Mouse (Mus musculus) adrenal gland, adult (tissue): ENCODE measurements around the gene Calm4.
A peak's percentile ranks its signal among the peaks of the same experiment; 100 is the strongest.

Experiments
- DNase-seq, 2 experiments: peaks; one replicate each; pipeline ENCODE4 v3.0.0; 2022 to 2023; ENCODE audit warnings: low spot score in 1 of 2; ENCODE audit not compliant: inconsistent age in 2 of 2

The Calm4 gene

GRCm38 (mm10) chr13:3856252-3856651, 18.7 kb downstream of the Calm4 start:
- DNase-seq, result no peak

DNA sequence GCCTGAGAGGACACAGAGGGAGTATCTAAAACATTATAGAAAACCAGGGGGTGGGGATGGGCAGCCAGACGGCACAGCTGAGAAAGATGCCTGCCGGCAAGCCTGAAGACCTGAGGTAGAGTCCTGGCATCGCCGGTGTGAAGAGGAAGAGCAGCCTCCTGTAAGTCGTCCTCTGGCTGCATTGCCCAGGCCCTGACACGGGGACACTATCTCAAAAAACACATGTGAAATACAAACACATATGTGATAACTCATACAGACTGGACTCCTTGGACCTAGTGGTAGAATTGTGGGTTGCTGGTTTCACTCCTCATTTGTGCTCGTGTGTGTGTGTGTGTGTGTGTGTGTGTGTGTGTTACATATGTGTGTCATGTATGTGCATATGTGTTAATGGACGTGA, 23.7 kb downstream of the Calm4 start:
- DNase-seq, result no peak

- DNase-seq, result no peak
Measured at GRCm38 (mm10) chr13:3862325-3862724, 24.8 kb downstream of the Calm4 start.

DNA sequence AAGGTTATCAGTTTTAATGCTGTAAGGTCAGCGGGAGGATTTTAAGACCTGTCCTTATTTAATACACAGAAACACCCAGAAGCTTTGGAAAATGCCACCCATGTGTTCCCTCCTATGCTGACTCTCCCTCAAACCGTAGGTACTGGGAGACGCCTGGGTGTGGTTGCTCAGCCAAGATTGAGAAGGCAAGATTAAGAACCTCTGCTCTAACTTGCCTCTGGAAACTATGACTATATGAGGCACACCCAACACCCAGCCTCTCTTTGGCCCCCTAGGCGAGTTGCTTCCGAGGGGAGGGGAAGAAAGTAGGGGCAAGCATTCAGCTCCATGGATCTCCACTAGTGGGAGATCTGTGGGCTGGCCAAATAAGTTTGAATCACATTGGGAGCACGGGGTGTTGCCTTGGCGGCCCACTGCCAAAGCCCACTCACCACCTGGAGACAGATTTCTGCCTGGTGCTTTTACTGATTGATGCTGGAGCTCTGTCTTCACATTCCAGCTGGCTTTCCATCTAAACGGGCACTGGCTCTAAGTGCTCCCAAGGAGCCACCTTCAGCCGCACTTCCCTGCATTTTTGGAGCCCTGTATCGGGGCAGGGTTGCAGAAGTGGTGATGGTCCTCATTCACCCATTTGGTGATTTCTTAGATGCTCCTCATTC, 25.5 kb downstream of the Calm4 start:
- DNase-seq, result no peak

GRCm38 (mm10) chr13:3865648-3866354, 28.2 kb downstream of the Calm4 start:
- DNase-seq, result peak in 1 of 2 experiments; percentile 51

- no peak for DNase-seq
Measured at GRCm38 (mm10) chr13:3866355-3867052, 28.9 kb downstream of the Calm4 start.

DNA sequence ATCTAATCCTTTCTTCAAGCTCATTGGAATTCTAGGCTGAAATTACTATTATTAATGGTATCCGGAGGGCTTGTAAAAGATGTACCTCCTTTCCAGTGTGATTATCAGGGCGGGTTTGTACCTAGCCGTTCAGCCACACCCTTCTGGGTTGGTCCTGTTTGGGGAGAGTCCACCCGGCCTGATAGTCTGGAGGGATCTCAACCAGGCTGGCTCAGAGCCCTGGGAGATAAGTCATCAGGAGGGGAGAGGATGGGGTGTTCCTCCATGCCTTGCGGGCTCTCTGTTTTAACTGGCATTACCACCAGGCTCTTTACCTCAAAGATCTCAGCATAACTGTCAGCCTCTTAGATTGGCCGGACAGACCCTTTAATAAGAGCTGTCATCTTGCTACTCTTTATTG, 29.6 kb downstream of the Calm4 start:
- no peak for DNase-seq

DNA sequence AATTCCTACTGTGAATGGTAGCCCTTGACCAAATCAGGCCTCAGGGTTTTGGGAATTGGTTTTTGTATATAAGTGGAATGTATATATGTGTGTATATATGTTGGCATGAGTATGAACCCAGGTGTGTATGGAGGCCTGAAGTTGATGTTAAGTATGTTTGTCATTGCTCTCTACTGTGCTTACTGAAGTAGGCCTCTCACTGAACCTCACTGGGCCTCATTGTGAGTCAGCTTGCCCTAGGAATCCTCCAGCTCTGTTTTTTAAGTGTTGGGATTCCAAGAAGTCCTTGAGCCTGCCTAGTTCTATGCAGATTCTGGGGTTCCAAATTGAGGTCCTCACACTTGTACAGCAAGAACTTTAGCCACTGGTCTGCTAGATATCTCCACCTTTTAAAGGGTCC, 32.3 kb downstream of the Calm4 start:
- no peak for DNase-seq

GRCm38 (mm10) chr13:3872832-3873231, 35.3 kb downstream of the Calm4 start:
- no peak for DNase-seq

DNA sequence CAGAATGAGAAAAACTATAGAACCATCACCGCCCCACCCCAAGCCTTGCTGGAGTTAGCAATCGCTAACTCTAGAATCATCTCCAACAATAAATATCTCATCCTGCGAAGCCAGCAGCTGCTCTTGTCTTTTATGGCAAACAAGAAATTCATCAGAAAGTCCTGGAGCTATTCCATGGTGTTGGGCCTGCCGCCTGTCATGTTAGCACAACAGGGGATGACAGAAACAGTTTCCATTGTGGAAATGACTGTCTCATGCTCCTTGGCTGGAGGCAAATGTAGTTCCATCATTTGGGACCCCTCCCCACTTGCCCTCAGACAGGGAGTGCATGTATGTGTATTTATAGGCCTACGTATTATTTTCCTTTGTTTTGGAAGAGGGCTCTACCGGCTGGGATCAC, 38.9 kb downstream of the Calm4 start:
- no peak for DNase-seq

- no peak for DNase-seq
Measured at GRCm38 (mm10) chr13:3877185-3877584, 39.6 kb downstream of the Calm4 start.

DNA sequence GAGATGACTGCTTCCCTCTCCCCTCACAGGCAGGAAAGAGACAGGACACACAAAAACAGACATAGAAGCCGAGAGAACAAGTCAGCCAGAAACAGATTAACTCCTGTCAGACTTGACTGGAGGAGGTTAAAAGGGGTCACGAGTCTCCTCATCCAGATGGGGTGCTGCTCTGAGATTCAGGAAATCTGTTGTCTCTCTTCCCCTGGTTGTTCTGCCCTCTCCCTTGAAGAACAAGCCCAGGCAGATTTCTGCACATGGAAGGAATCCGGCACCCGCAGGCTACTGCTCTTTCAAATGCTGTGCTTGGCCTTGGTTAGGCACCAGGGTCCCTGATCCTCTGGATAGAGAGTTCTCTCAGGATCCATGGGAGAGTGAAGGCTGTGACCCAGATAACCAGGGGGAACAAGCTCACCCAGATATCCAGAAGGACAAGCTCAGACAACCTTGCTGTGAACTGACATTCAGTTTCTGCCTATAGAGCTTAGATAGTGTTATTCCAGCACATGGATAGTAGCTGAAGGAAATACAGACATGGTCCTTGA, 40.2 kb downstream of the Calm4 start:
- DNase-seq, result peak; percentile 45 to 82

- peak; percentile 35 to 58 for DNase-seq
Measured at GRCm38 (mm10) chr13:3886663-3887062, 49.1 kb downstream of the Calm4 start.
